Mouse (Mus musculus): Measurements from ENCODE around the gene Polr3b. TPM values are rescaled to one million over a fixed set of nuclear protein-coding genes. Genes with fewer than 3 reads are reported as not detected.

Gene Polr3b
- polyA plus RNA-seq, 1 experiment from 2014 or later, result 10.5 TPM

GRCm38 (mm10) chr10:84582236-84582635 lies 39.9 kb upstream of the Polr3b start:
- Histone ChIP-seq H3K36me3 (ENCODE audit: control insufficient read depth, insufficient read depth, low read length) (no peaks in the 10 kb centered on the region), H3K9ac (ENCODE audit: low read depth, low read length) (no peak overlapping the region), H3K4me1 (ENCODE audit: control insufficient read depth, insufficient read depth, low read length) (0 out of 2 replicates have a peak, but pooled peaks cover 3% of the 10 kb centered on the region), H3K4me2 (ENCODE audit: low read depth, low read length) (no peak overlapping the region), H3K4me3 (ENCODE audit: low read length) (no peak overlapping the region), H3K27me3 (replicated peaks; ENCODE audit: control insufficient read depth, insufficient read depth, low read length) (no peaks in the 10 kb centered on the region), H3K9me3 (ENCODE audit: control insufficient read depth, low read length) (no peaks in the 10 kb centered on the region), H3K27ac (ENCODE audit: low read length) (no peak overlapping the region)
- WGBS, result 77% methylated on average over 7 of the region's 7 CpGs
- ATAC-seq, result no peak

GRCm38 (mm10) chr10:84584451-84585293 lies 37.4 kb upstream of the Polr3b start:
- Histone ChIP-seq H3K4me3 (ENCODE audit: low read length) (no peak overlapping the region), H3K27ac (ENCODE audit: low read length) (no peak overlapping the region), H3K4me1 (ENCODE audit: control insufficient read depth, insufficient read depth, low read length) (no peaks in the 10 kb centered on the region), H3K9me3 (ENCODE audit: control insufficient read depth, low read length) (no peaks in the 10 kb centered on the region), H3K4me2 (ENCODE audit: low read depth, low read length) (no peak overlapping the region), H3K9ac (ENCODE audit: low read depth, low read length) (no peak overlapping the region), H3K36me3 (ENCODE audit: control insufficient read depth, insufficient read depth, low read length) (no peaks in the 10 kb centered on the region), H3K27me3 (replicated peaks; ENCODE audit: control insufficient read depth, insufficient read depth, low read length) (no peaks in the 10 kb centered on the region)
- no peak for ATAC-seq
- WGBS, result 61% methylated on average over 11 of the region's 11 CpGs

GRCm38 (mm10) chr10:84585294-84585650 lies 36.8 kb upstream of the Polr3b start:
- H3K27me3 ChIP-seq (replicated peaks; ENCODE audit: control insufficient read depth, insufficient read depth, low read length), result no peaks in the 10 kb centered on the region
- H3K9me3 ChIP-seq (ENCODE audit: control insufficient read depth, low read length), result no peaks in the 10 kb centered on the region
- no peak overlapping the region for H3K4me3 ChIP-seq (ENCODE audit: low read length)
- WGBS, result 69% methylated on average over 2 of the region's 2 CpGs
- H3K36me3 ChIP-seq (ENCODE audit: control insufficient read depth, insufficient read depth, low read length), result no peaks in the 10 kb centered on the region
- ATAC-seq, result no peak
- no peaks in the 10 kb centered on the region for H3K4me1 ChIP-seq (ENCODE audit: control insufficient read depth, insufficient read depth, low read length)
- H3K4me2 ChIP-seq (ENCODE audit: low read depth, low read length), result no peak overlapping the region
- H3K27ac ChIP-seq (ENCODE audit: low read length), result no peak overlapping the region
- H3K9ac ChIP-seq (ENCODE audit: low read depth, low read length), result no peak overlapping the region

GRCm38 (mm10) chr10:84590956-84591355 lies 31.1 kb upstream of the Polr3b start:
- H3K9me3 ChIP-seq (ENCODE audit: control insufficient read depth, low read length), result no peaks in the 10 kb centered on the region
- H3K27me3 ChIP-seq (replicated peaks; ENCODE audit: control insufficient read depth, insufficient read depth, low read length), result no peaks in the 10 kb centered on the region
- H3K4me2 ChIP-seq (ENCODE audit: low read depth, low read length), result no peak overlapping the region
- H3K27ac ChIP-seq (ENCODE audit: low read length), result no peak overlapping the region
- no peaks in the 10 kb centered on the region for H3K4me1 ChIP-seq (ENCODE audit: control insufficient read depth, insufficient read depth, low read length)
- ATAC-seq, result no peak
- H3K9ac ChIP-seq (ENCODE audit: low read depth, low read length), result no peak overlapping the region
- H3K4me3 ChIP-seq (ENCODE audit: low read length), result no peak overlapping the region
- H3K36me3 ChIP-seq (ENCODE audit: control insufficient read depth, insufficient read depth, low read length), result no peaks in the 10 kb centered on the region
- WGBS, result 82% methylated on average over 14 of the region's 14 CpGs

GRCm38 (mm10) chr10:84591640-84592148 lies 30.4 kb upstream of the Polr3b start:
- H3K4me3 ChIP-seq (ENCODE audit: low read length), result no peak overlapping the region
- no peak overlapping the region for H3K4me2 ChIP-seq (ENCODE audit: low read depth, low read length)
- H3K27ac ChIP-seq (ENCODE audit: low read length), result no peak overlapping the region
- ATAC-seq, result no peak
- WGBS, result 87% methylated on average over 2 of the region's 2 CpGs
- no peaks in the 10 kb centered on the region for H3K9me3 ChIP-seq (ENCODE audit: control insufficient read depth, low read length)
- H3K36me3 ChIP-seq (ENCODE audit: control insufficient read depth, insufficient read depth, low read length), result no peaks in the 10 kb centered on the region
- no peaks in the 10 kb centered on the region for H3K27me3 ChIP-seq (replicated peaks; ENCODE audit: control insufficient read depth, insufficient read depth, low read length)
- no peak overlapping the region for H3K9ac ChIP-seq (ENCODE audit: low read depth, low read length)
- H3K4me1 ChIP-seq (ENCODE audit: control insufficient read depth, insufficient read depth, low read length), result no peaks in the 10 kb centered on the region

GRCm38 (mm10) chr10:84592745-84593144 lies 29.3 kb upstream of the Polr3b start:
- Histone ChIP-seq H3K27me3 (replicated peaks; ENCODE audit: control insufficient read depth, insufficient read depth, low read length) (no peaks in the 10 kb centered on the region), H3K9ac (ENCODE audit: low read depth, low read length) (no peak overlapping the region), H3K4me3 (ENCODE audit: low read length) (no peak overlapping the region), H3K4me1 (ENCODE audit: control insufficient read depth, insufficient read depth, low read length) (peaks cover 3% of the 10 kb centered on the region; the same call in 1 of the 2 replicates), H3K4me2 (ENCODE audit: low read depth, low read length) (no peak overlapping the region), H3K9me3 (ENCODE audit: control insufficient read depth, low read length) (no peaks in the 10 kb centered on the region), H3K27ac (ENCODE audit: low read length) (no peak overlapping the region), H3K36me3 (ENCODE audit: control insufficient read depth, insufficient read depth, low read length) (no peaks in the 10 kb centered on the region)
- 52% methylated on average over 3 of the region's 3 CpGs for WGBS
- ATAC-seq, result no peak

- H3K9me3 ChIP-seq (ENCODE audit: control insufficient read depth, low read length), result no peaks in the 10 kb centered on the region
- H3K27ac ChIP-seq (ENCODE audit: low read length), result no peak overlapping the region
- H3K36me3 ChIP-seq (ENCODE audit: control insufficient read depth, insufficient read depth, low read length), result no peaks in the 10 kb centered on the region
- no peak overlapping the region for H3K9ac ChIP-seq (ENCODE audit: low read depth, low read length)
- H3K27me3 ChIP-seq (replicated peaks; ENCODE audit: control insufficient read depth, insufficient read depth, low read length), result no peaks in the 10 kb centered on the region
- H3K4me2 ChIP-seq (ENCODE audit: low read depth, low read length), result no peak overlapping the region
- ATAC-seq, result no peak
- WGBS, result 44% methylated on average over 3 of the region's 3 CpGs
- H3K4me1 ChIP-seq (ENCODE audit: control insufficient read depth, insufficient read depth, low read length), result peaks cover 3% of the 10 kb centered on the region; the same call in 1 of the 2 replicates
- no peak overlapping the region for H3K4me3 ChIP-seq (ENCODE audit: low read length)
These were observed 24.8 kb upstream of the Polr3b start for GRCm38 (mm10) chr10:84597127-84597785.

- no peak overlapping the region for H3K9ac ChIP-seq (ENCODE audit: low read depth, low read length)
- no peaks in the 10 kb centered on the region for H3K9me3 ChIP-seq (ENCODE audit: control insufficient read depth, low read length)
- no peak overlapping the region for H3K4me3 ChIP-seq (ENCODE audit: low read length)
- no peak for ATAC-seq
- no peak overlapping the region for H3K27ac ChIP-seq (ENCODE audit: low read length)
- WGBS, result 36% methylated on average over 1 of the region's 1 CpGs
- no peaks in the 10 kb centered on the region for H3K36me3 ChIP-seq (ENCODE audit: control insufficient read depth, insufficient read depth, low read length)
- H3K4me1 ChIP-seq (ENCODE audit: control insufficient read depth, insufficient read depth, low read length), result peaks cover 3% of the 10 kb centered on the region; the same call in 1 of the 2 replicates
- H3K27me3 ChIP-seq (replicated peaks; ENCODE audit: control insufficient read depth, insufficient read depth, low read length), result no peaks in the 10 kb centered on the region
- H3K4me2 ChIP-seq (ENCODE audit: low read depth, low read length), result no peak overlapping the region
These were observed 23.9 kb upstream of the Polr3b start for GRCm38 (mm10) chr10:84598172-84598571.

- Histone ChIP-seq H3K4me1 (ENCODE audit: control insufficient read depth, insufficient read depth, low read length) (peaks cover 3% of the 10 kb centered on the region; the same call in 1 of the 2 replicates), H3K27ac (ENCODE audit: low read length) (no peak overlapping the region), H3K4me2 (ENCODE audit: low read depth, low read length) (no peak overlapping the region), H3K9me3 (ENCODE audit: control insufficient read depth, low read length) (no peaks in the 10 kb centered on the region), H3K9ac (ENCODE audit: low read depth, low read length) (no peak overlapping the region), H3K27me3 (replicated peaks; ENCODE audit: control insufficient read depth, insufficient read depth, low read length) (no peaks in the 10 kb centered on the region), H3K4me3 (ENCODE audit: low read length) (no peak overlapping the region), H3K36me3 (ENCODE audit: control insufficient read depth, insufficient read depth, low read length) (no peaks in the 10 kb centered on the region)
- ATAC-seq, result no peak
- 82% methylated on average over 6 of the region's 6 CpGs for WGBS
These were observed 22.0 kb upstream of the Polr3b start for GRCm38 (mm10) chr10:84600136-84600535.
